Mouse (Mus musculus) right cerebral cortex, postnatal 25 days (tissue): ENCODE measurements around the gene Cox4i2.

Experiments
- DNase-seq: peaks from one replicate; pipeline ENCODE4 v3.0.0; 2022

Cox4i2 gene

DNA sequence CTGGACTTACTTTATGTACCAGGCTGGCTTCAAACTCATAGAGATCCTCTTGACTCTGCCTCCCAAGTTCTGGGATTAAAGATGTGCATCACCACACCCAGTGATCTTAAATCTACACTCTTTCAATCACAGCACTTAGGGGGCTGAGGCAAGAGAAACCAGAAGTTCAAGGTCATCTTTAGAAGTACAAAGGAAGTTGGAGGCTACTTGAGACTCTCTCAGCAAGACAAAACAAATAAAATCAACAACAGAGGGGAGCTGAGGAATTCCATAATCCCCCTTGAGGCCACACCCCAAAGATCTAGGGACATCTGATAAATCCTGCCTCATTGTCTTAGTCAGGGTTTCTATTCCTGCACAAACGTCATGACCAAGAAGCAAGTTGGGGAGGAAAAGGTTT is 18.3 kb downstream of the Cox4i2 start:
- DNase-seq: no peak

DNA sequence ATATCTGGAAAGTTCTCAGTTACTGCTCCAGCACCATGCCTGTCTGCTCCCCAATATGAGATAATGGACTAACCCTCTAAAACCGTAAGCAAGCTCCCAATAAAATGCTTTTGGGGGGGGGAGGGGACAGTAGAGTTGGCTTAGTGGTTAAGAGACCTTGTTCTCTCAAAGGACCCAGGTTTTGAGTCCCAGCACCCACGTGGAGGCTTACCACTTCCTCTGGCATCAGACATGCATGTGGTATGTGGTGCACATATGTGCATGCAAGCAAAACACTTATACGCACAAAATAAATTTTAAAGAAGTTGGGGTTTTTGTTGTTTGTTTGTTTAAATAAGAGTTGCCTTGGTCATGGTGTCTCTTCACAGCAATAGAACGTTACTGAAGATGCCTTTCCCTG is 21.4 kb downstream of the Cox4i2 start:
- no peak for DNase-seq

- no peak for DNase-seq
Measured at GRCm38 (mm10) chr2:152776019-152776418, 22.0 kb downstream of the Cox4i2 start.

- peak; percentile 76 for DNase-seq
Measured at GRCm38 (mm10) chr2:152776435-152776834, 22.5 kb downstream of the Cox4i2 start.

- no peak for DNase-seq
Measured at GRCm38 (mm10) chr2:152777081-152777480, 23.1 kb downstream of the Cox4i2 start.

- DNase-seq: no peak
Measured at GRCm38 (mm10) chr2:152780466-152780865, 26.5 kb downstream of the Cox4i2 start.

- DNase-seq: no peak
Measured at GRCm38 (mm10) chr2:152781031-152781711, 27.2 kb downstream of the Cox4i2 start.

DNA sequence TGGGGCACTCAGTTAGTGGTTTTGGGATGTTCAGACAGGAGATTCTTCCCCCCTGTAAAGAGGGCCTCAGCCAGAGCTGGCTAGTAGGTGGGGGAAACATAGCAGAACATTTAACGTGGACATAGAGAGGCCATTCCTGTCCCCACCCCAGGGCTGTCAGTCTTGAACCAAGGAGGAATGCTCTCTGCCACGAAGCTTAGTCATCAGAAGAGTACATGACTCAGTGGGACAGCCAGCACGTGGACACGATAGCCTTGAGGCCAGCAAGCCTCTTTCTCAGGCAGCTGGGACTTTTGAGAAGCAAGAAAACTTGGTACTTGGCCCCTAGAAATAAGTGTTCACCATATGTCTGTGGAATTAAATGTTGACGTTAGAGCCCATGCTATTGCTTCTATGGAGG is 28.7 kb downstream of the Cox4i2 start:
- no peak for DNase-seq

DNA sequence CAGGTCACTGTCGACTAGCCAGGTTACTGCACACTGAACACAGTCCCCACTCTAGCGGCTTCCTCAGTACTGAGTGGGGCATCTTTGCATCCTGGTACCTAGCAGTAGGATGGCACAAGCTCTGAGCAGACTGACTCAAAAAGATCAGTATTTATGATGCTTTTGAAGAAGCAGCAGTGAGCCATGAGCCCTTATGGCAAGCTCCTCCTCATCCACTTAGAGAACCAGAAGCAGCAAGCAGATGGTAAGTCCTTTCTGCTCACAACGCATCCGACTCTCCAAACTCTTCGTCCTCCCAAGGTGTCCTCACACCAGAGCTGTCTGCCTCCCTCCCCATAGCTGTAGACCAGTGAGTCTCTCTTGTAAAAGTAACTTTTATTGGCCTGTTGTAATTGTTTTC is 29.3 kb downstream of the Cox4i2 start:
- no peak for DNase-seq

DNA sequence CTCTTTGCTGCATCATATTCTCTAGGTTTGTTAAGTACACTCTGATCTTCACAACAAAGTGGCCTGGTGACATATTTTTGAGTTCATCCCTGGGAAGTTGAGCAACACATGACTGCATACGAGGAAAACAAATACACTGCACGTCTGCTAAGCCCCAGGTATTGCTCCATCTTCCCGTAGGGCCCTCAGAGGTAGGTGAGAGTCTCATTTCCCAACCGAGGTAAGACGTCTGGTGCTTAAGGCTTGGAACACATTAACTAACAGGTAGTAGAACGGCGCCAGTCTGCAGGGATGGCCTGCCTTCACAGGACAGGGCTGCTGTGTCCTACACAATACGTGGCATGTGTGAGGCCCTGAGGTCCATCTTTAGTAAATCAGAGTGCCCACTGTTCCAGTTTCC is 30.7 kb downstream of the Cox4i2 start:
- DNase-seq: no peak

GRCm38 (mm10) chr2:152785446-152786350 is 31.7 kb downstream of the Cox4i2 start:
- peak; percentile 69 for DNase-seq

DNA sequence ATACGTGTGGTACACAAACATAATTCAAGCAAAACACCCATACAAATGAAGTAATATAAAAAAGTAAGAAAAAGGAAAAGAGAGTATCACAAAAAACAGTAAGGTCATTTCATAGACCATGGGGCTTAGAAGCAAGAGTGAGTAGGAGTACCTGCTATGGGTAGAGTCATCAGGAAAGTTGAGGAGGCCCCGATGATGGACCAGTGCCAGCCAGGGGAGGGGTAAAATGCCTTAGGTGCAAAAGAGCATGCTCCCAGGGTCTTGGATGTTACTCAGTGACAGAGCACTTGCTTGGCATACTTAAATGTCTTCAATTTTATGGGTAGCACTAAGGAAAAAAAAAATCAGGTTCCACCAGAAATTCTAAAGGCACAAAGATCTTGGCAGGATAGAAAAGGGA is 33.2 kb downstream of the Cox4i2 start:
- DNase-seq: no peak

DNA sequence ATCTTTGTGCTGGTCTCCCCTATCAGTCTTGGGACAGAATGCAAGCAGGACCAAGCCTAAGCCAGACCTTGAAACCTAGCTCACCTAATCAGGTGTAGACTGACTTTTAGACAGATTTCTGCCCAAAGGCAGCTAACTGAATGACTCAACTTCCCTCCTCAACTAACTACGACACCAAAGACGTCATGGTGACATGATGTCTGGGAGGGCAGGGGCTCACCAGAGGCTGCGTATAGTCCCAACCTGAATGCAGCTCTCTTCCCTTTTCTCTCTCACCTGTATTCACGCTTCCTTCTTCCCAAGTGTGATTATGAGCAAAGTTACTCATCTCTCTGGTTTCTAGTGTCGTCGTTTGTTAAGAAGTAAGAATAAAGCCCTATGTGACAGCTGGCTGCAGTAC is 33.6 kb downstream of the Cox4i2 start:
- no peak for DNase-seq

GRCm38 (mm10) chr2:152788892-152789421 is 35.0 kb downstream of the Cox4i2 start:
- DNase-seq: peak; percentile 49

DNA sequence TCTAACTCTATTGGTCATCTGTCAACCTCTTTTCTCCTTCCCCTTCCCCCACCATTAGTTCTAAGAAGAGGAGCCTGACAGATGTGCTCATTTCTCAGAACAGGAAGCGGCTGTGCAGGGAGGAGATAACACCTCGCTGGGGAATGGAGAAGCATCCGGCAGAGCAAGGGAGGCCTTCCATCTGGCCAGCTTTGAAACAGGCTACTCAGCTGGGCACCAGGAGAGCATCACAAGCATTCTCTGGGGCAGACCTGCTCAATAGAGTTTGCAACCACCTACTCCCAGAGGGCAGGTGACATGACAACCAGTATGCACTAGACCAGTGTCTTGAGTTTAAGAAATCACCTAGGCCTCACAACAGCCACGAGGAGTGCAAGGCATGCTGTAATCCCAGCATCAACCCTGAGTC is 35.6 kb downstream of the Cox4i2 start:
- no peak for DNase-seq

DNA sequence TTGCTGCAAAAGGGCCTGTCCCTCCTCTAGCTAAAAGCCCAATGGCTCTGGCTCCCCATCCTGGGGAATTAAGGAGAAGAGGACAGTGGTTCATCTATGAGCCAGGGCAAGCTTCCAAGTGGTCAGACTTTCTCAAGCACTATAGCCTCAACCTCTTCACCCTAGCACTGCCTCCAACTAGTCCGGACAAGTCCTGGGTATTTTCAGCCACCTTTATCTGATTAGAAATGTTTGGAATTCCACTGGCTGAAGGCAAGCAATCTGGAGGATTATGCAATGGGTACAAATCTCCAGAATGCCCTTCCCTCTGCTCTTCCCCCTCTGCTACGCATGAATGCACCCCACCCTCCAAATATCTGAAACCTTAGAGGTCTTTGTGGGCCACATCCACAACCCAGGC is 38.5 kb downstream of the Cox4i2 start:
- no peak for DNase-seq

DNA sequence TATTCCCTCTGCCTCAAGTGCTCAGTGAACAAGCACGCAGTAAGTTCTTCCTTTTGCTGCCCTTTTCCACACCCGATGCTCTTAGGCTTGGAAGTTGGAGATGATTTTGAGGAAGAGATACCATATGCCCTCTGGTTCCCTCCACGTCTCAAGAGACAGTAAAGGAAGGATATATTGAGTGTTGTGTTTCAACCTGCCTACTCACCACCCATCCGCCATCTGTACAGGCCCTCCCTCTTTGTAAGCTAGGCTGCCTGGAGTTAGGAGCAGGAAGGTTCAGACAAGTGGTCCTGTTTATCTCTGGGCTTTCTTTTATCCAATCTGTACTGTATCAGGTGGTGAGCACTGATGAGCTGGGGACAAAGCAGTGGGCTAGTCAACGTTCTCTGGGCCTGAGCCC is 39.4 kb downstream of the Cox4i2 start:
- no peak for DNase-seq

DNA sequence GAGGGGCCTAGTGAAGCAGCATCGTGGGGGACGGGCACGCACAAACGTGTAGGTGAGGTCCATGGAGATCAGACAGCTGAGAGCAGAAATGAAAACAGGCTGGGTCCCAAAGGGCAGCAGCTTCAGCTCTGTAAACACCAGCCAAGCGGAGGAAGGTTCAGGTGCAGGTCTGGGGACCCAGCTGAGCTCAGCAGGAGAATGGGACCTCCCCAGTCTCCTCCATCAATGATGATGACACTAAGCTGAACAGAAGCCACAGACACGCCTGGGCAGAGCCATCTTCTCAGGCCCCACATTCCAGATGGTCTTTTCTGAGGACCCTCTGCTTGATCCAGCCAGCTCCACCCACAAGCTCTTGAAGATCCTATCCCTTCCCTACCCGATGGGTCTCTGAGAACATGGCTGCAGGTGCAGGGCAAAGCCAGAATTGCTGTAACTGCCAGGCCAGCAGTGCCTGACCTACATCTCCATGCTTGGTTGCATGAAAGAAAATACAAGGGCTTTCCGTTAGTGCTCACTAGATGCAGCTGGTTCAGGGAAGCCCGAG is 40.4 kb downstream of the Cox4i2 start:
- no peak for DNase-seq

GRCm38 (mm10) chr2:152797589-152797988 is 43.6 kb downstream of the Cox4i2 start:
- no peak for DNase-seq

DNA sequence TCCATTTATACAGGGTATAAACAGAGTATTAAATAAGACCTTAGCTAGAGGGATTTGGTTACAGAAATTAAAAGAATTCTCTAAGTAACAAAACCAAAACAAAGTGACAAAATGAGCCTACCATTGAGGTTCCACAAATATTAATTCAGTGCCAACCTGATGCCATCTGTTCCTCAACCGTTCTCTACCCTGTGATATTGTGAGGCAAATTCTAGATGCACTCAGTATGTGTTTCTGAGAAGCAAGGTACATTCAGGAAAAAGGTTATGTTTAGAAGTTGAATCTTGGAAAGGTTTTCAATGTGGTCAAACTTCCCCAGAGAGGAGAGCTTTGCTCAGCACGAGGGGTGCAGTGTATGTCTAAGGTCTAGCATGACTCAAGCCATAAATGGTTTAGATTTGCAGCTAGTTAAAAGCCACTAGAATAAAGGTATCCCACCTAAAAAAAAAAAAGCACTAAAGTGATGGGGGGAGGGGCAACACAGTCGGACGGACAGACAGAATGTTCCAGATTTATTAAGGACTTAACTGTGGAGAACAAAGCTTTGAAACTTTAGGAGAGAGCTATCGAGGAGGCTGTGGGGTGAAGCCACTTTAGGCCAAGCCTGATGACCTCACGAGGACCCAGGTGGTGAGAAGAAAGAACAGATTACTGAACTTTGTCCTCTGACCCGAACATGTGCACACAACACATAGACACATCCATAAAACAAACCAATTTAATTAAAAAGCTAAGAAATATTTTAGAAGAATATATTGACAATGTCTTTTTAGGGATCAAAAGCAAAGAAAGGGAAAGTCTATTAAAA is 46.2 kb downstream of the Cox4i2 start:
- no peak for DNase-seq

DNA sequence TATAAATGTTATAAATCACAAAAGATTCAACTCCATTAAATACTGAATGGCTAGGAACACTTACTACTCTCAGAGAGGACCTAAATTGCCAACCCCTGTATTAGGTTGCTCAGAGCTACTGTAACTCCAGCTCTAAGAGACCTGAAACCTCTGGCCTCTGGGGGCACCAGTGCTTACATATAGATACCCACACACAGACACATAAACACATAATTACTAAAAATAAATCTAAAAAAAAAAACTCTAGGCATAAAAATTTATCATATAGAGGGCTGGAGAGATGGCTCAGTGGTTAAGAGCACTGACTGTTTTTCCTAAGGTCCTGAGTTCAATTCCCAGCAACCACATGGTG is 46.8 kb downstream of the Cox4i2 start:
- no peak for DNase-seq

- DNase-seq: no peak
Measured at GRCm38 (mm10) chr2:152802303-152802702, 48.3 kb downstream of the Cox4i2 start.

DNA sequence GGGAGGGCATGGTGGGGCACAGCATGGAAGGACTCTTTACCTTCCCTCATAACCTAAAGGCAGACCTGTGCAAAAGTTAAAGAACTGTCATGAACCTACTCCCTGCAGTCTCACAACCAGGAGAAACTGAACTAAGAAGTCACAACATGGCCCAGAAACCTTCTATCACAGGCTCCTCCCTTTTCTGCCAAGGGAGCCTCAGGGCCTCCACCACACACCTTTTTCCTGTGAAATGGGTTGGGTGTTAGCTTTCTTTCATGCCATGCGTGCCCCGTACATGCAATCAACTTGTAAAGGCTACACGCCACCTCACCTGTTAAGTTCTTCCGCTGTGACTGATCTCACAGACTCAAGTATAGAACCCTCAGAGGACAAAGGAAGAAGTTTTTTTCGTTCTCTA is 49.1 kb downstream of the Cox4i2 start:
- no peak for DNase-seq
